Mouse (Mus musculus): ENCODE measurements at regions not wholly inside any gene's neighbourhood (a gene's known extent, or its start where the extent isn't known, plus 50 kb on each side); places are given as distances from the start of the nearest gene placed in this dataset.

DNA sequence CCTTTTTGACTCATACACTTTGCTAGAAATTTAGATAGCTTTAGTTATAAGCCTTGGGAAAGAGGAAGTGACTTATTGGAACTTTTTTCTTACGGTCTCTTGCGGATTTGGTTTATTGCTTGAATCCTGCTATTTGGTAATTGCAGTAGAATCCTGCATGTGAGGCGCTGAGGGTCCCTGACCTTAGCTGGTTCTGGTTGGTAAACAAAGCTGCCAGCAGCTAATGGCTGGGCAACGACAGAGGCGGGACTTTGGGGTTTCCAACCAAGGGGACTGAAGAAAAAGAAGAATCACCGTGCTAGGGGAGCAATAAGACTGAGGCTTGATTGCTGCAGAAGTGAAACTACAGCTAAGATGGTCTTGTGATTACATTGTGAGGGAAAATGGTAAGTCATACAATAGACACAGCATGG lies 230.2 kb upstream of the Nrip1 start:
- DNase-seq (ENCODE audit: low read depth in 1 of 2, low spot score in 2 of 2) = peak in 1 of 2 experiments; percentile 47
- Histone ChIP-seq H3K27me3 (ENCODE audit: control insufficient read depth, insufficient read depth, low read length) (no peaks in the 10 kb centered on the region), H3K4me3 (ENCODE audit: extremely low read depth, insufficient read depth, insufficient read length) (peak overlapping the region; percentile 42), H3K4me1 (ENCODE audit: control insufficient read depth, insufficient read depth, insufficient read length) (0 out of 2 replicates have a peak, but pooled peaks cover 2% of the 10 kb centered on the region), H3K36me3 (ENCODE audit: control insufficient read depth, insufficient read depth, low read length) (no peaks in the 10 kb centered on the region), H3K27ac (ENCODE audit: insufficient read depth, low read length) (no peak overlapping the region)
- TF ChIP-seq CTCF (IDR thresholded peaks at IDR 0.05; ENCODE audit: extremely low read depth, insufficient read depth, insufficient read length, insufficient replicate concordance) = no peak
- TF ChIP-seq POLR2A (IDR thresholded peaks at IDR 0.05; ENCODE audit: low read depth, low read length) = no peak
- 16% methylated on average over 6 of the region's 6 CpGs for WGBS

DNA sequence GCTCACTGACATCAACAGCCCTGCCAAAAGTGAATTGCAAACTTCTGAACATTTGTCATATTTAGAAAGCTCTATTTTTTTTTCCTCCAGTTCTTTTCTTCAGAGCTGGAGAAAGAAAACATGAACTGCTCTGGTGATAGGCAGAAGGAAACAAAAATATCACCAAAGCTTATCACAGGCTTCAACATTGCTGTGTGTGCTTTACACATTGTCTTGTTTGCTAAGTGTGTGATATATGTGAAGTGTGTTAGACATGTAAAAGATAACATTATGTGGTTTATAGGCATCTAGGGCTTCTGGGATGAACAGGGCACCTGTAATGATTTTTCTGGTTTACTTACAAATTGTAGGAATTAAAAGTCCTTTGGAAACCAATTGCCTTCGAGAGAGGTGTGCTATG lies 229.8 kb upstream of the Nrip1 start:
- 31% methylated on average over 1 of the region's 1 CpGs for WGBS
- H3K4me1 ChIP-seq (ENCODE audit: control insufficient read depth, insufficient read depth, insufficient read length) = 0 out of 2 replicates have a peak, but pooled peaks cover 2% of the 10 kb centered on the region
- TF ChIP-seq POLR2A (IDR thresholded peaks at IDR 0.05; ENCODE audit: low read depth, low read length) (no peak), CTCF (IDR thresholded peaks at IDR 0.05; ENCODE audit: extremely low read depth, insufficient read depth, insufficient read length, insufficient replicate concordance) (no peak)
- H3K36me3 ChIP-seq (ENCODE audit: control insufficient read depth, insufficient read depth, low read length) = no peaks in the 10 kb centered on the region
- H3K27me3 ChIP-seq (ENCODE audit: control insufficient read depth, insufficient read depth, low read length) = no peaks in the 10 kb centered on the region
- no peak overlapping the region for H3K4me3 ChIP-seq (ENCODE audit: extremely low read depth, insufficient read depth, insufficient read length)
- H3K27ac ChIP-seq (ENCODE audit: insufficient read depth, low read length) = no peak overlapping the region
- DNase-seq (ENCODE audit: low read depth in 1 of 2, low spot score in 2 of 2) = no peak

GRCm38 (mm10) chr16:76600131-76600530 lies 226.5 kb upstream of the Nrip1 start:
- no peak for DNase-seq (ENCODE audit: low read depth in 1 of 2, low spot score in 2 of 2)
- H3K27ac ChIP-seq (ENCODE audit: insufficient read depth, low read length) = no peak overlapping the region
- whole genome bisulfite sequencing = 92% methylated on average over 10 of the region's 10 CpGs

DNA sequence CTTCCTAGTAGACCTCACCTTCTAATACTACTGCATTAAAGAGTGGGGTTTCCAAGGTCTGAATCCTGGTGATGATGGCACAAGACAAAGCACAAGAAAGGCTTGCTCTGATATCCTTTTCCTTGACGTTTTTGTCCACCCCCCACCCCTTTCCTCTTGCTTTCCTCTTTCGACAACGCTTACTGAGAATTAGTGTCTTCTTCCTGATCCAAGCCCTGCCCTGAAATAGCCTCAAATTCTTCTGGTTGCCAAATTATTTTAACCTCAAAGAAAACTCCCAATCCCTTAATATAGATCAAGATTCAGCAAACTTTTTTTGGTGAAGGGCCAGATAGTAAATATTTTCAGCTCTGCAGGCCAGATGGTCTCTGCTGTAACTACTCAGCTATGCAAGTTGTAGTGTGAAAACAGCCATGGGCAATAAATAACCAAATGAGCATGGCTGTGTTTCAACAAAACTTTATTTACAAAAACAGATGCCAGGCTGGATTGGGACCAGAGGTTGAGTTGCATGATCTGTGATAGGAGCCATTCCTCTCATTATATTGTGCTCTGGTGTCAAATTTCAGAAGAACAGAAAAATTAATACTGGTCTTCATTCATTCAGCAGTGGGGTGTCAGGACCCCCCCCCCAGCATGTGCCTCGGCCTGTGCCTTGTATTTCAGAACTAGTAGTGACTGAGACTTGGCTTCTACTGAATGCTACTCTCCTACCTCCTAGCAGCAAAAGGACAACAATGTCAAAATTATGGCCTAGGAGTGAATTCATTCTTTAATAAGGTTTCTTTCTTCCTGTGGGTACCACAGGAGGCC lies 218.5 kb upstream of the Nrip1 start:
- no peak overlapping the region for H3K4me3 ChIP-seq (ENCODE audit: extremely low read depth, insufficient read depth, insufficient read length)
- H3K27ac ChIP-seq (ENCODE audit: insufficient read depth, low read length) = no peak overlapping the region
- 76% methylated on average over 4 of the region's 4 CpGs for WGBS
- no peak for TF ChIP-seq POLR2A (IDR thresholded peaks at IDR 0.05; ENCODE audit: low read depth, low read length)
- no peak for TF ChIP-seq CTCF (IDR thresholded peaks at IDR 0.05; ENCODE audit: extremely low read depth, insufficient read depth, insufficient read length, insufficient replicate concordance)
- H3K36me3 ChIP-seq (ENCODE audit: control insufficient read depth, insufficient read depth, low read length) = no peaks in the 10 kb centered on the region
- no peak for DNase-seq (ENCODE audit: low read depth in 1 of 2, low spot score in 2 of 2)
- H3K4me1 ChIP-seq (ENCODE audit: control insufficient read depth, insufficient read depth, insufficient read length) = no peaks in the 10 kb centered on the region
- no peaks in the 10 kb centered on the region for H3K27me3 ChIP-seq (ENCODE audit: control insufficient read depth, insufficient read depth, low read length)

More at GRCm38 (mm10) chr16:76600131-76600530, 226.5 kb upstream of the Nrip1 start:
- TF ChIP-seq CTCF (IDR thresholded peaks at IDR 0.05; ENCODE audit: extremely low read depth, insufficient read depth, insufficient read length, insufficient replicate concordance) = no peak
- no peak for TF ChIP-seq POLR2A (IDR thresholded peaks at IDR 0.05; ENCODE audit: low read depth, low read length)
- H3K27me3 ChIP-seq (ENCODE audit: control insufficient read depth, insufficient read depth, low read length) = no peaks in the 10 kb centered on the region
- H3K36me3 ChIP-seq (ENCODE audit: control insufficient read depth, insufficient read depth, low read length) = no peaks in the 10 kb centered on the region
- 0 out of 2 replicates have a peak, but pooled peaks cover 2% of the 10 kb centered on the region for H3K4me1 ChIP-seq (ENCODE audit: control insufficient read depth, insufficient read depth, insufficient read length)
- H3K4me3 ChIP-seq (ENCODE audit: extremely low read depth, insufficient read depth, insufficient read length) = no peak overlapping the region

- no peak for DNase-seq (ENCODE audit: low read depth in 1 of 2, low spot score in 2 of 2)
- WGBS = 79% methylated on average over 2 of the region's 2 CpGs
- TF ChIP-seq POLR2A (IDR thresholded peaks at IDR 0.05; ENCODE audit: low read depth, low read length) = no peak
- TF ChIP-seq CTCF (IDR thresholded peaks at IDR 0.05; ENCODE audit: extremely low read depth, insufficient read depth, insufficient read length, insufficient replicate concordance) = no peak
Measured at GRCm38 (mm10) chr16:76589791-76590190, 216.2 kb upstream of the Nrip1 start.

DNA sequence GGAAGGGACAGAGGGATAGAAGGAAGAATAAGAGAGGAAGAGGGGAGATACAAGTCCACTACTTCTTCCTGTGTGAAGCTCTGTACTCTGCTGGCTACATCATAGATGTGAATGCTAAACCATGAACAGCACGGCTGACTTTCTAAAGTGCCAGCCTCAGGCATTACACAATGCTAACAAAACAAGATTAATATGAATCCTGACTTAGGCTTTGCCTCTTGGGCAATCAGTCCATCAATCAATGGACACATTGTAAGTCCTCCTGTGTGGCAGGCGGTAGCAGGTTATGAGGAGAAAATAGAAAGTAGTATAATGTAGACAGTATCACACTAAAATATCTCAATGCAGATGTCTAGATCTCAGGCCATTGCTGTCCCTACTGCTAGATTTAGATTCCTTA lies 203.6 kb upstream of the Nrip1 start:
- whole genome bisulfite sequencing = 89% methylated on average over 2 of the region's 2 CpGs
- Histone ChIP-seq H3K27ac (ENCODE audit: insufficient read depth, low read length) (no peak overlapping the region), H3K27me3 (ENCODE audit: control insufficient read depth, insufficient read depth, low read length) (no peaks in the 10 kb centered on the region), H3K4me1 (ENCODE audit: control insufficient read depth, insufficient read depth, insufficient read length) (no peaks in the 10 kb centered on the region), H3K36me3 (ENCODE audit: control insufficient read depth, insufficient read depth, low read length) (no peaks in the 10 kb centered on the region), H3K4me3 (ENCODE audit: extremely low read depth, insufficient read depth, insufficient read length) (no peak overlapping the region)
- no peak for DNase-seq (ENCODE audit: low read depth in 1 of 2, low spot score in 2 of 2)
- TF ChIP-seq CTCF (IDR thresholded peaks at IDR 0.05; ENCODE audit: extremely low read depth, insufficient read depth, insufficient read length, insufficient replicate concordance) (no peak), POLR2A (IDR thresholded peaks at IDR 0.05; ENCODE audit: low read depth, low read length) (no peak)

More at GRCm38 (mm10) chr16:76589791-76590190, 216.2 kb upstream of the Nrip1 start:
- Histone ChIP-seq H3K4me1 (ENCODE audit: control insufficient read depth, insufficient read depth, insufficient read length) (no peaks in the 10 kb centered on the region), H3K4me3 (ENCODE audit: extremely low read depth, insufficient read depth, insufficient read length) (no peak overlapping the region), H3K27me3 (ENCODE audit: control insufficient read depth, insufficient read depth, low read length) (no peaks in the 10 kb centered on the region), H3K27ac (ENCODE audit: insufficient read depth, low read length) (no peak overlapping the region), H3K36me3 (ENCODE audit: control insufficient read depth, insufficient read depth, low read length) (no peaks in the 10 kb centered on the region)

- no peak overlapping the region for H3K4me3 ChIP-seq (ENCODE audit: extremely low read depth, insufficient read depth, insufficient read length)
- no peaks in the 10 kb centered on the region for H3K36me3 ChIP-seq (ENCODE audit: control insufficient read depth, insufficient read depth, low read length)
- H3K27ac ChIP-seq (ENCODE audit: insufficient read depth, low read length) = no peak overlapping the region
- no peaks in the 10 kb centered on the region for H3K27me3 ChIP-seq (ENCODE audit: control insufficient read depth, insufficient read depth, low read length)
- TF ChIP-seq POLR2A (IDR thresholded peaks at IDR 0.05; ENCODE audit: low read depth, low read length) (no peak), CTCF (IDR thresholded peaks at IDR 0.05; ENCODE audit: extremely low read depth, insufficient read depth, insufficient read length, insufficient replicate concordance) (no peak)
- no peaks in the 10 kb centered on the region for H3K4me1 ChIP-seq (ENCODE audit: control insufficient read depth, insufficient read depth, insufficient read length)
- 64% methylated on average over 3 of the region's 3 CpGs for WGBS
- no peak for DNase-seq (ENCODE audit: low read depth in 1 of 2, low spot score in 2 of 2)
Measured at GRCm38 (mm10) chr16:76575281-76575680, 201.7 kb upstream of the Nrip1 start.
